Mouse (Mus musculus) left cerebral cortex, adult 11 months (tissue): Measurements from ENCODE around the gene Mgat5.

Source experiments
- DNase-seq: peaks from one replicate; pipeline ENCODE4 v3.0.0; 2022; ENCODE audit warnings: low spot score

Mgat5 gene

GRCm38 (mm10) chr1:127260969-127261368, 56.2 kb downstream of the Mgat5 start:
- DNase-seq, result no peak

DNA sequence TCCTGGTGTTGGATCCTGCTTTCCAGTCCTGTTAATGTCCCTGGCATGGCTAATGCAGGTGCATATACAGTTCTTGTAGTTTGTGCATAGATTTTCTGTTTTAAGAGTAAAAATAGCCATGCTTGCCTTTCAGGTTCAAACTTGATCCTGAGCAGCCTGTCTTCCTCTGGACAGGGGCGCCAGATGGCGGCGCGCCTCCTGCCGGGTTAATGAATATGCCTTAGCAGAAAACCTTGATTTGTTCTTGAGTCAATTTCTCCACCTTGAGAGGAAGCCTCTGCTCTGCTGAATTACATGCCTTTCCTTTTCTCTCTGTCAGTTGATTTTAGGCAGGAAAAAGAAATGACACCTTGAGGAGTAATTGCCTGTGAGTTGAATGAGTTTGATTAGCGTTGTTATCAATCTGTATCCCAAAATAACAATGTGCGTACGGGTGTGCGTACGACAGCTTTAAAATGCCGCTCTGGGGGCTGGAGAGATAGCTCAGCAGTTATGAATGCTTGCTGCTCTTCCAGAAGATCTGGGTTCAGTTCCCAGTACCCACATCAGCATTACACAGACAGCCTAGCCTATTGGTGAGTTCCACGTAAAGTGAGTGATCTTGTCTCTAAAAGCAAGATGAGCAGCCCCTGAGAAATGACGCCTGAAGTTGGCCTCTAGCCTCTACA, 57.5 kb downstream of the Mgat5 start:
- no peak for DNase-seq

DNA sequence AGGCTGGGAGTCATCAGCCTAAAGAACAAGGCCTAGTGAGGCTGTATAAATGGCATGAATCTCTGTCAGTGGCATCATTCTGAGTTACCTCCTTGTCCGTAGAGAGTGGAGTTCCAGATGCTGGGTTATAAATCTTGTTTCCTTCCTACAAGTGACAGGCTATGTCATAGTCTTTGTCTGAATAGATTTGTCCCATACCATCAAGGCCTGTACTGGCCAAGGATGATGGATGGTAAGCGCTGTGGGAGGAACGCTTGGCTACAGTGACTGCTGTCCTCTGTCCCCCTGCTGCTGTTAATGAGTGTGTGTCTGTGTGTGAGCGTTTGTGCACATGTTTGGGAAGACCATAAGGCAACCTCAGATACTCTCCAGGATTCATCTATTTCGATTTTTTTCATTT, 63.2 kb downstream of the Mgat5 start:
- no peak for DNase-seq

- no peak for DNase-seq
These were observed 64.5 kb downstream of the Mgat5 start for GRCm38 (mm10) chr1:127269343-127269742.

GRCm38 (mm10) chr1:127270273-127271020, 65.6 kb downstream of the Mgat5 start:
- no peak for DNase-seq

GRCm38 (mm10) chr1:127271156-127271555, 66.3 kb downstream of the Mgat5 start:
- DNase-seq, result no peak

- DNase-seq, result no peak
These were observed 68.5 kb downstream of the Mgat5 start for GRCm38 (mm10) chr1:127273363-127273762.

DNA sequence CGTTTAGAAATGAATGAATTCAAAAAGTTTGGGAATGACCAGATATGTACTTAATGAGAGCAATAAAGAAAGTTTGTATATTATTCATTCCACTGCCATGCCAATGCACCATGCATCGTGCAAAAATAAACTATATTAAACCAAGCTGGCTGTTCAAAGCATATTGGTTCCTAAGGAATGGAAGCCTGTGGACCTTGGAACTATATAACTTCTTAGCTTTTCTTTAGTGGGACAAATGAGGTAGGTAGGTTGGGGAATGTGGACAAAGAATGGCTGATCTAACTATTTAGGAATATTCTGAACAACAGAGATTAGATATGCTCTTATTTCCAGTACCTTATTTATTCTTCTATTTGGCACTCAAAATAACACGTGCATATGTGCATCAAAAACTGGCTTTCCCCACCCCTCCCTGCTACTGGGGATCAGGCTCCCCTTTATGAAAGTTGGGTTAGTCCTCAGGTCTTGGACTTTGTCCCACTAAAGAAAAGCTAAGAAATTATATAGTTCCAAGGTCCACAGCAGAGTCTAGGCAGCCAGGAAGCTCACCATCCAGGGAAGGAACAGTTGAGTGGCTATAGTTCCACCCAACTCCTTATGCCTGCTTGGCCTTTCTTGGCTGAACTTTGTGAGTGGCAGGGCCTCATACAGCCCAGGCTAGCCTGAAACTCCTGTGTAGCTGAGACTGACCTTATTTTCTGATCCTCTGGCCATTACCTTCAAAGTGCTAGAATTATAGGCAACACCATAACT, 70.9 kb downstream of the Mgat5 start:
- DNase-seq, result no peak

DNA sequence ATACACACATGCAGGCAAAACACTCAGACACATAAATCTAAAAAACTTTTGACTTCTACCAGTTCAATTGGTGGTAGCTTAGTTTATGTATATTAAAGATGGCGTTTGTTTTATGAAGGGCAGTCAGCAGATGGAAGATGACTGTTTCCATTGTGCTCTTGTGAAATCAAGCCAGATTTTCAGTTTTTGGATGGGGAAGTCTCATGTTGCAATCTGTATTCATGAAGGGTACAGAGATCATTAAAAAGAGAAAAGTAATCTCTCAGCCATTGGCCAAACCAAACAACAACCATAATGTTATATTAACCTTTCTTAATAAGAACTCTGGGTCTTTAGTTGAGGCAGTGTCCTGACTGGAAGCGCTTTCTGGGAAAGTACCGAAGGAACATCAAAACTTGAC, 73.3 kb downstream of the Mgat5 start:
- no peak for DNase-seq

GRCm38 (mm10) chr1:127280256-127280655, 75.4 kb downstream of the Mgat5 start:
- no peak for DNase-seq

GRCm38 (mm10) chr1:127284975-127285374, 80.2 kb downstream of the Mgat5 start:
- no peak for DNase-seq

GRCm38 (mm10) chr1:127287505-127287904, 82.7 kb downstream of the Mgat5 start:
- no peak for DNase-seq

GRCm38 (mm10) chr1:127290879-127291278, 86.1 kb downstream of the Mgat5 start:
- no peak for DNase-seq

- no peak for DNase-seq
These were observed 86.9 kb downstream of the Mgat5 start for GRCm38 (mm10) chr1:127291721-127292120.

DNA sequence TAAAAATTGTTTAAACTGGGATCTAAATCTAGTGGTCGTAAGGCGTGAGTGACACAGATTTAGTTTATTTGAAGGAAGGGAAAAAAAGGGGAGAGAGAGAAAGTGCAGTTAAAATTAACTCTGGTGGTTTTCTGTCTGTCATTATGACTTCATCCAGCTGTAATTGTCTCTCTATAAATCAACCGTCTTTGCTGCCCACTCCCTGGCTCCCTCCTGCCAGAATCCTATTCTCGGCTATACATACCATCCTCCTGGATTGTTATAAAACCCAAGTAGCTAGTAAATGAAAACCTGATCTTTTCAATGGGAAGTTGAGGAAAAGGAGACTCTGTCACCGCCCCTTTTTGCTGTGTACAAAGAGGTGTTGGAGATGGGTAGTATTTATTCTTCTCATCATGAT, 88.5 kb downstream of the Mgat5 start:
- no peak for DNase-seq

- no peak for DNase-seq
These were observed 92.0 kb downstream of the Mgat5 start for GRCm38 (mm10) chr1:127296815-127297214.

- DNase-seq, result no peak
These were observed 95.0 kb downstream of the Mgat5 start for GRCm38 (mm10) chr1:127299774-127300173.

DNA sequence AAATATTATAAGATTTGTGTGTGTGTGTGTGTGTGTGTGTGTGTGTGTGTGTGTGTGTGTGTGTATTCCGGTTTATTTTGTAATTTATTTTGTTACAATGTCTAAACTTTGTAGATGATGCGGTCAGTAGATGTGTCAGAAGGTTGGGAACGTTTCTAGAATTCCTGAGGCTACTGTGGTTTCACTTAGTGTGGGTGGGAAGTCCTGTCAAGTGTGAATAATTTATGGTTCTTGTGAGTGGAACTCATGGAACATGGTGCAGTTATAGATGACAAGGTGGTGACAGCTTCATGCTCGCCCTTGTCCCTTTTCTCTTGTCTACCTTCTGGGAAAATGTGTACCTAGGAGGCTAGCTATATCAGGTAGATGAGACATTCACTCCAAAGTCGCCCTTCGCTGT, 96.2 kb downstream of the Mgat5 start:
- no peak for DNase-seq

DNA sequence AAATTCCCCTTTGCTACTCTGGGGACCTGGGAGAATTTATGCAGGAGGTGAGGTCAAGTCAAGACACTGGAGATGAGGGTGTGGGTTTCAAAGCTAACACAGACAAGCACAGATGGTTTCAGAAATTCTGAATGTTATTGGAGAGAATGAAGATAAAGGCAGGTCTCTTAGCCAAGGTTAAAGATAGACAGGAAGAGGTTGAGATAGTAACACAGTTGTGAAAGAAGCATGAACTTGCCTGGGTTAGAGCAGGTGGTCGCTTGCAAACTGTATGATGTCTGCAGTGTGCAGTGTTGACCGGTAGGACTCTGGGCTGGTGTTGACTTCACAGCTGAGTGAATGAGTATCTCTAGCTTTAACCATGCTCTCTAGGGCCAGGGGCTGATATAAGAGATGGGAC, 97.8 kb downstream of the Mgat5 start:
- DNase-seq, result no peak

GRCm38 (mm10) chr1:127303791-127304190, 99.0 kb downstream of the Mgat5 start:
- DNase-seq, result no peak

DNA sequence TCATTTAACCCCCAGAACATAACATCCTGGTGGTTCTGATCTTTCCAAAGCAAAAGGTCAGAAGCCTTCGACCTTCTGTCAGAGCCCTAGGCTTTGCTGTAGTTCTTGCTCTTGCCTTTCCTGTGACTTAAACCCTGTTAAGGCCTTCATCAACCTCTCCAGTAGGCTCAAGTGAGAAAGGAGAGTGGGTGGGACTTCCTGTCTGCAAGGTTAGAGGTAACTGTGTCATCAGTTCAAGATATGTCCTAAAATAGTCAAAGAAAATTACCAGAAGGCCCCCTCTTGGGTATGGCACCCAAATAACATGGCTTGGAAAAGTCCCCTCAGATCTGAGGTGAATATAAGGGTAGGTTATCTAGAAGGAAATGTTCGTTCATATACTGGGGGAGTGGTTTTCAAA, 99.5 kb downstream of the Mgat5 start:
- DNase-seq, result no peak

DNA sequence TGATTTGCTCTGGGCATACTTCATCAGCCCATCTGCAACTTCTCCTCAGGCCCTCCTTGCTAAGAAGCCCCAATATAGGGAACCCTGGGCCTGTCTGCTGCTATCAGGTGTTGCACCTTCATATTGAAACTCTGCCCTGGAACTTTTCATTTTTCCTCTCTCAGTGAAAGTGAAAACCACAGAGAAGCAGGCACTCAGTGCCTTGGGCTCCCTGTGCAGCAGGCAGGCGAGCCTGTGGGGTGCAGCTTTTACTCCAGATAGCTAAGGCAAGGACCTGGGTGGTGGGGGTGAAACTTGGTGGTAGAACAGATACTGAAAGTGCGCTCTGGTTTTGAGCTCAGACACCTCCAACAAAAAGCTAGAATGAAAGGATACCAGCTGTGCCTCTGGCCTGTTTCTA, 100.8 kb downstream of the Mgat5 start:
- no peak for DNase-seq
